Mouse (Mus musculus) activated CD4-positive, CD25-positive, alpha-beta regulatory T cell (primary cell): ENCODE measurements around the gene Olfr270. TPM values are rescaled to one million over a fixed set of nuclear protein-coding genes. Genes with fewer than 3 reads are reported as not detected.

Experiments used
- polyA plus RNA-seq, 2 experiments: library from polyadenylated mRNA; unstranded; fragments of 100-300 nt; shearing (Covaris generic); gene quantifications; one replicate each; pipeline ENCODE4 v1.2.1; 2017

Olfr270 gene
- not detected for polyA plus RNA-seq

GRCm38 (mm10) chr4:52964247-52964646, at the start of gene Olfr270:
TSS of gene Olfr270 (plus strand) at chr4:52964547.

GRCm38 (mm10) chr4:52919078-52919477, 45.3 kb upstream of the Olfr270 start, which contains the start of gene Olfr272:
TSS of gene Olfr272 (minus strand) at chr4:52919178.

DNA sequence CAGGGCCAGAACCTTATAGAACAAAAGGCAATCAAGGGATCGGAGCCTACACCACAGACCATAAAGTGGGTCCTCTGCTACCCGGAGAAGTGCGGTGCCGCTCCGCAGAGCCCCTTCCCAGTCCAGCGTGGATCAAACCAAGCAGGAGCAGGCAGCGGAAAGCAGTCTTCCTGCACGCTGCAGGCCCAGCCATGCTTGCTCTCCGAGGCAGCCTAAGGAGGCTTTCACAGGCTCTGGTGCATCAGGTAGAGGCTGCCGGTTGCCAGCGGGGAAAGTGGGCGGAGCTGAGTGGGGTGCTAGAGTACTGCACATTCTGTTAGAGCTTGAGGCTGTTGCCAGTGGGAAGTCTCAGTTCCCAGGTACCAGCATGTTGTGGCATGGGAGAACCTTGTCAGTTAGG, 24.9 kb downstream of the Olfr270 start, which contains the start of gene Nipsnap3a:
Gene Nipsnap3a (plus strand): TSS at position 25 of the 400 bp plus-strand sequence.

DNA sequence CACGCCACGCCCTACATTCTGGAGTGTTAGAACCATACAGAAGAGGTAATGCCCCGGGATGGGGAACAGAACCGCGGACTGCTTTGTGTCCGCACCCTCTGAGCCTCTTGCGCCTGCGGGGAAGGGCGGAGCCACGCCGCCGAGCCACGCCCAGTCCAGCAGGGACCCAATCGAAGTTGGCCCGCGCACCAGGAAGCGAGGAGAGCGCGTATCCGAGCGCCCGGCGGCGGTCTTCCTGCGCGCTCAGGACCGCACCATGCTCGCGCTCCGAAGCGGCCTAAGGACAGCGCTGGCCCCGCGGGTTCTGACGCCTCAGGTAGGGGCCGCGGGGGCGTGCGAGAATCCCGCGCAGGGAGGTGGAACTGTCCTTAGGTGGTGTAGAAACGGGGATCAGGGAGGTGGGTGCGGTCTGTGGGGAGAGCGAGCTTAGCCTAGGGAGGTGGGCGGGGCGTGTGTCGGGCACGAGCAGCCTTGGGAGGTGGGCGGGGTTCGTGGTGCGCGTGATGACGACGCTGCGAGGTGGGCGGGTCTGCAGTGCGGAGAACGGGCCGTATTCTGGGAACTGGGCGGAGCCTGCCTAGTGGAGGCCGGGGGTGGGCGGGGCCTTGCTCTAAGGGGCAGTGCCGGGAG, 47.5 kb downstream of the Olfr270 start, which contains the start of gene Nipsnap3b:
Gene Nipsnap3b (plus strand): TSS at position 149 of the 630 bp plus-strand sequence.

Other genes with a start within 250 kb of the Olfr270 start
- under 1 TPM in 1 of 2 experiments, not detected in 1; 0.10 TPM for gene Olfr275, start 149.9 kb upstream of the Olfr270 start, polyA plus RNA-seq
- not detected for gene Olfr273, start 105.3 kb upstream of the Olfr270 start, polyA plus RNA-seq
- not detected for gene Olfr272, start 45.4 kb upstream of the Olfr270 start, polyA plus RNA-seq
- under 1 TPM in 1 of 2 experiments, not detected in 1; 0.66 TPM for gene Nipsnap3a, start 24.7 kb downstream of the Olfr270 start, polyA plus RNA-seq
- gene Nipsnap3b, start 47.3 kb downstream of the Olfr270 start, polyA plus RNA-seq: 10 to 100 TPM; 66.5 to 86.9 TPM
- gene Abca1, start 195.3 kb downstream of the Olfr270 start, polyA plus RNA-seq: 10 to 100 TPM in 1 of 2 experiments, 1 to 10 TPM in 1; 3.2 to 19.1 TPM